Mouse (Mus musculus): ENCODE measurements around the gene Cldn34b2. TPM values are rescaled to one million over a fixed set of nuclear protein-coding genes. Genes with fewer than 3 reads are reported as not detected.

Gene Cldn34b2
- polyA plus RNA-seq, 2 experiments = not detected

DNA sequence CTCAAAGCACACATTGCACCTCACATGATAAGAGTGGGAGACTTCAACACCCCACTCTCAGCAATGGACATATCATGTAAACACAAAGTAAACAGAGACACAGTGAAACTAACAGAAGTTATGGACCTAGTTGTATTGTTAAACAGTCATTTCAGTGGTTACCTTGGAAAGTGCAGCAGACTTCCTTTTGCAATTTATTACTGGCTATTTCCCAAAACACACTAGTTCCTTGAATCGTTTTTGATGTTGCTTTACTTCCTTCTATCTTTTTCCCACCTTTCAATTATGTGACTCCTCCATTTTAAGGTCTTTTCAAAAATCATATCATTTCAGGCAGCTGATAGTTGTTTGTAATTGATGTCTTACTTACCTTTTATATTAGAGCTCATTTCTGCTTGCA lies 43.5 kb upstream of the Cldn34b2 start:
- 8% methylated on average over 1 of the region's 1 CpGs for WGBS (ENCODE audit: insufficient replicate concordance)
- H3K27me3 ChIP-seq (ENCODE audit: control insufficient read depth, insufficient read depth, low read length) = no peaks in the 10 kb centered on the region
- H3K9me3 ChIP-seq (ENCODE audit: control insufficient read depth, low read length) = no peaks in the 10 kb centered on the region
- no peak overlapping the region for H3K4me3 ChIP-seq (ENCODE audit: insufficient read depth in 1 of 2, low read depth in 2 of 2, low read length in 2 of 2)
- H3K9ac ChIP-seq (replicated peaks) = no peak overlapping the region
- ATAC-seq (ENCODE audit: insufficient read depth) = no peak
- no peak for TF ChIP-seq EP300 (IDR thresholded peaks at IDR 0.05; ENCODE audit: low read depth)
- no peak for TF ChIP-seq CTCF (IDR thresholded peaks at IDR 0.05; ENCODE audit: low read depth)
- H3K27ac ChIP-seq = no peak overlapping the region
- no peak for DNase-seq (ENCODE audit: low read depth in 3 of 3, low spot score in 3 of 3)
- no peaks in the 10 kb centered on the region for H3K36me3 ChIP-seq (replicated peaks; ENCODE audit: control insufficient read depth, insufficient read depth, low read depth)
- H3K4me1 ChIP-seq (replicated peaks; ENCODE audit: control insufficient read depth in 2 of 2, insufficient read depth in 2 of 2, low read length in 1 of 2) = no peaks in the 10 kb centered on the region
- H3K4me2 ChIP-seq (ENCODE audit: low read depth) = no peak overlapping the region

DNA sequence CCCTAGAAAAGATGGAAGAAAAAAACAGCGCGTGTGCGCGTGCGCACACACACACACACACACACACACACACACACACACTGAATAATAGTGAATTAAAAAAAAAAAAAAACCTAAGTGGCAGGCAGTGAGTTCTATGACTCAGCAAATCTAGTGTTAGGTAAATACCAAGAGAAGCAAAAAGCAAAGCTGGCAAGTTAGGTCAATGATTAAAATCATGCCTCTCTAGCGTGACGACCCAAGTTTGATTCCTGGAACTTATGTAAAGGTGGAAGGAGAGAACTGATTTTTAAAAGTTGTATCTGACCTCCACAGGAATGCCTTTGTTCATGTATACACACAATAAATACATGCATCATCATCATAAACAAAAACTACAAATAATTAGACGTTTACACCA lies 41.7 kb upstream of the Cldn34b2 start:
- 72% methylated on average over 8 of the region's 8 CpGs for WGBS (ENCODE audit: insufficient replicate concordance)
- Histone ChIP-seq H3K9ac (replicated peaks) (no peak overlapping the region), H3K4me3 (ENCODE audit: insufficient read depth in 1 of 2, low read depth in 2 of 2, low read length in 2 of 2) (no peak overlapping the region), H3K36me3 (replicated peaks; ENCODE audit: control insufficient read depth, insufficient read depth, low read depth) (no peaks in the 10 kb centered on the region), H3K9me3 (ENCODE audit: control insufficient read depth, low read length) (no peaks in the 10 kb centered on the region), H3K4me2 (ENCODE audit: low read depth) (no peak overlapping the region), H3K27ac (no peak overlapping the region), H3K27me3 (ENCODE audit: control insufficient read depth, insufficient read depth, low read length) (no peaks in the 10 kb centered on the region), H3K4me1 (replicated peaks; ENCODE audit: control insufficient read depth in 2 of 2, insufficient read depth in 2 of 2, low read length in 1 of 2) (no peaks in the 10 kb centered on the region)
- ATAC-seq (ENCODE audit: insufficient read depth) (no peak), DNase-seq (ENCODE audit: low read depth in 3 of 3, low spot score in 3 of 3) (no peak)
- TF ChIP-seq CTCF (IDR thresholded peaks at IDR 0.05; ENCODE audit: low read depth) (no peak), EP300 (IDR thresholded peaks at IDR 0.05; ENCODE audit: low read depth) (no peak)

DNA sequence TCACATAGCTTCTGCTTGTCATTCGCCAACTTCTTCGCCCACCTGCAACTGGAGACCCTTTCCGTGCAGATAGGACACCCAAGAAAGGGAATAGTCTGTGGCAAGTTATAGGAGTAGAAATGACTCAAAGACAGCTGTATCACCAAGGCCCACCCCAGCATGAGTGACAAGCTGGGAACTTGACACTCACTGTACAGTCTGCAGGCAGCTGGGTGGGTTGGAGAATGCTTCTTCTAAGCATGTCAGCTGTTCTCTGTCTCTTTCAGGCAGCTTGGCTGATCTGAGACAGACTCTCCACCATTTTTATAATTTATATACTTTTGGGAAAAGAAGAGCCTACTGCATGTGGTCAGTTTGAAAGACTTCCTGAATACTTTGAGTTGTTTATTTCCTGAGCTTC lies 39.5 kb upstream of the Cldn34b2 start:
- no peak for TF ChIP-seq CTCF (IDR thresholded peaks at IDR 0.05; ENCODE audit: low read depth)
- TF ChIP-seq EP300 (IDR thresholded peaks at IDR 0.05; ENCODE audit: low read depth) = no peak
- DNase-seq (ENCODE audit: low read depth in 3 of 3, low spot score in 3 of 3) (no peak), ATAC-seq (ENCODE audit: insufficient read depth) (no peak)

DNA sequence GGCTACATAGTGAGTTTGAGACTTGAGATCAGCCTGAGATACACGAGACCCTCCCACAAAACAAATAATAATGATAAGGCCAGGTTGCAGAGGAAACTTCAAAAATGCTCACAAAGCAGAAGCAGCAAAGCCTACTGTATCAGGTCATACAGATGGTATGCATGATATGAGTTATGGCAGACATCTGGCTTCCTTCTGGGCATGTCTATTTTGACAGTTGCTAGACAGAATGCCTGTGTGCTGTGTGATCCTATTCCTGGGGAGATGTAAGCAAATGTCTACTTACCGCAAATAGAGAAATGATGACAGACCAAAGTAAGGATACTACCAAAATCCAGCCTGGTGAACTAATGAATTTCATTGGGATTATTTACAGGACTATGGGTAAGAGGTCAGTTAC lies 38.1 kb upstream of the Cldn34b2 start:
- Histone ChIP-seq H3K27ac (no peak overlapping the region), H3K4me1 (replicated peaks; ENCODE audit: control insufficient read depth in 2 of 2, insufficient read depth in 2 of 2, low read length in 1 of 2) (no peaks in the 10 kb centered on the region), H3K27me3 (ENCODE audit: control insufficient read depth, insufficient read depth, low read length) (no peaks in the 10 kb centered on the region), H3K9me3 (ENCODE audit: control insufficient read depth, low read length) (no peaks in the 10 kb centered on the region), H3K36me3 (replicated peaks; ENCODE audit: control insufficient read depth, insufficient read depth, low read depth) (no peaks in the 10 kb centered on the region), H3K4me2 (ENCODE audit: low read depth) (no peak overlapping the region), H3K4me3 (ENCODE audit: insufficient read depth in 1 of 2, low read depth in 2 of 2, low read length in 2 of 2) (no peak overlapping the region), H3K9ac (replicated peaks) (no peak overlapping the region)
- TF ChIP-seq EP300 (IDR thresholded peaks at IDR 0.05; ENCODE audit: low read depth) (no peak), CTCF (IDR thresholded peaks at IDR 0.05; ENCODE audit: low read depth) (no peak)
- 59% methylated on average over 2 of the region's 2 CpGs for WGBS (ENCODE audit: insufficient replicate concordance)
- DNase-seq (ENCODE audit: low read depth in 3 of 3, low spot score in 3 of 3) (no peak), ATAC-seq (ENCODE audit: insufficient read depth) (no peak)

More for the DNA sequence above, 39.5 kb upstream of the Cldn34b2 start:
- no peak overlapping the region for H3K4me2 ChIP-seq (ENCODE audit: low read depth)
- 73% methylated on average over 3 of the region's 3 CpGs for WGBS (ENCODE audit: insufficient replicate concordance)
- H3K4me1 ChIP-seq (replicated peaks; ENCODE audit: control insufficient read depth in 2 of 2, insufficient read depth in 2 of 2, low read length in 1 of 2) = no peaks in the 10 kb centered on the region
- H3K27me3 ChIP-seq (ENCODE audit: control insufficient read depth, insufficient read depth, low read length) = no peaks in the 10 kb centered on the region
- no peak overlapping the region for H3K27ac ChIP-seq
- no peak overlapping the region for H3K4me3 ChIP-seq (ENCODE audit: insufficient read depth in 1 of 2, low read depth in 2 of 2, low read length in 2 of 2)
- H3K9me3 ChIP-seq (ENCODE audit: control insufficient read depth, low read length) = no peaks in the 10 kb centered on the region
- no peaks in the 10 kb centered on the region for H3K36me3 ChIP-seq (replicated peaks; ENCODE audit: control insufficient read depth, insufficient read depth, low read depth)
- no peak overlapping the region for H3K9ac ChIP-seq (replicated peaks)

DNA sequence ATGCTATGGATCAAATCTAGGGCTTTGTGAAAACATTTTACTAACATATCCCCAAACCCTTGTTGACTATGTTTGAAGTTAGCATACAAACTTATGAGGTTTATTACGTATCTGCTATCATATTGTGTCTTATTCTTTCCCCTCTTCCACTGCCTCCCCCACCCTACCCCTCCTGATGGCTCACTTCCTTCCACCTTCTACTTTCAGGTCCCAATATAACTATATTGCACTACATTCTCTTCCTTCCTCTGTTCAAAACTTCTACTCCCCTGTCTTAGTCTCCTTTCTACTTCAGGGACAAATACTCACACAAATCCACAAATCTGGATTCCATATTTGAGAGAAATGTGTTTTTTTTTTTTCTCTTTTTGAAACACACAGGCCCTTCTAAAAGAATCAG lies 35.3 kb upstream of the Cldn34b2 start:
- no peak overlapping the region for H3K27ac ChIP-seq
- H3K27me3 ChIP-seq (ENCODE audit: control insufficient read depth, insufficient read depth, low read length) = no peaks in the 10 kb centered on the region
- no peaks in the 10 kb centered on the region for H3K36me3 ChIP-seq (replicated peaks; ENCODE audit: control insufficient read depth, insufficient read depth, low read depth)
- WGBS (ENCODE audit: insufficient replicate concordance) = 29% methylated on average over 1 of the region's 1 CpGs
- no peak for TF ChIP-seq CTCF (IDR thresholded peaks at IDR 0.05; ENCODE audit: low read depth)
- no peak for TF ChIP-seq EP300 (IDR thresholded peaks at IDR 0.05; ENCODE audit: low read depth)
- H3K9me3 ChIP-seq (ENCODE audit: control insufficient read depth, low read length) = no peaks in the 10 kb centered on the region
- no peak overlapping the region for H3K4me3 ChIP-seq (ENCODE audit: insufficient read depth in 1 of 2, low read depth in 2 of 2, low read length in 2 of 2)
- no peak overlapping the region for H3K9ac ChIP-seq (replicated peaks)
- H3K4me1 ChIP-seq (replicated peaks; ENCODE audit: control insufficient read depth in 2 of 2, insufficient read depth in 2 of 2, low read length in 1 of 2) = no peaks in the 10 kb centered on the region
- ATAC-seq (ENCODE audit: insufficient read depth) (no peak), DNase-seq (ENCODE audit: low read depth in 3 of 3, low spot score in 3 of 3) (no peak)
- no peak overlapping the region for H3K4me2 ChIP-seq (ENCODE audit: low read depth)
